Mouse (Mus musculus) embryo, embryonic 10.5 days (tissue): ENCODE data around the gene Dgki.

Source experiments
- DNase-seq: peaks from one replicate; pipeline ENCODE4 v3.0.0-alpha.2; 2015; ENCODE audit warnings: low spot score

Gene Dgki

DNA sequence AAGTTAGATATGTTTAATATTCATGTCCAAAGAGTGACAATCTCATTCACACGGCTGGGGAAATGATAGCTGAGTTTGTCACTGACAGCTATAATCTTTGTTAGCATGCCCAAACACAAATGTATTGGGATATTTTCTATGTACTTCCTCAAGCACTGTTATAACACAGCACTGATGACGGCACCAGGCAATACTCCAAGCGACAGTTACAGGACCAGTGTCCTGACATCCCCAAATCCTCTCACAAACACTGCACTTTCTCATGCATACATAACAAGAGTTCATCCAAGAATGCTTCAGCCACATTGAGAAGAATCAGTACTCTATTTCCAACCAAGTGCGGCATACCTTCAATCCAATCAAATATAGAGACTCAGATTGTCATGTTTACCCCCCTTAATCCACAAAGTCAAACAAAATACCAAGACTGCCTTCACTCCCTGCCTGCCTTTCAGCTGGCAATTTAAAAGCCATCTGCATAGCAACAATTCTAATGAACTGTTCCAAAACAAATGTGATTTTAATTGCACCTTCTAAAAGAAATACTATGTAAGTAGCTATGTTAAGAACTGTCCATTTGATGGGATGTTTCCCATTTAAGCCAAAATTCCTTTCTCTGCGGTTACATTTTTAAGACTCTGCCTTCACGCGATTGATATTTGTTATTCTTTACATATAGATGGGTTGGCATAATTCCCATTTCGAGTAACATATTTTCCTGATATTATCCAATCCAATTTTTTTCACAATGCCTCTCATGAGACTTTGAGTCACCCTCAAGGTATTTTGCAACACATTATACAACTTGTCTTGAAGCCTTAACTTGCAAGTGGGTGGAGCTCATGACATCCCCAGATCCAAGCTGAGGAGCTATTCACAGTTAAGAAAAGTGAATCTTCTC, 273.4 kb downstream of the Dgki start:
- DNase-seq: no peak

GRCm38 (mm10) chr6:37016046-37016445, 283.9 kb downstream of the Dgki start:
- peak; percentile 14 for DNase-seq

DNA sequence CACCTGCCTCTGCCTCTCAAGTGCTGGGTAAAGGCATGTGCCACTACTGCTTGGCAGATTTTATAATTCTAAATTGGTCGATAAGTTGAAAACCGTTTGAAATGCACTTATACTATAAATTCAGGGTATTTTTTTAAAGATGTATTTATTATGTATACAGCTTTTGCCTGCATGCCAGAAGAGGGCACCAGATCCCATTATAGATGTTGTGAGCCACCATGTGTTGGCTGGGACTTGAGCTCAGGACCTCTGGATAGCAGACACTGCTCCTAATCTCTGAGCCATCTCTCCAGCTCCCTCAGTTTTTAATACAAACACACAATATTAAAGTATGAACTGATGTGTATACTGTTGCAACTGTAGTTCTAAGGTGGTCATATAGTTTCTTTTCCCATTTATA, 288.4 kb downstream of the Dgki start:
- DNase-seq: no peak

DNA sequence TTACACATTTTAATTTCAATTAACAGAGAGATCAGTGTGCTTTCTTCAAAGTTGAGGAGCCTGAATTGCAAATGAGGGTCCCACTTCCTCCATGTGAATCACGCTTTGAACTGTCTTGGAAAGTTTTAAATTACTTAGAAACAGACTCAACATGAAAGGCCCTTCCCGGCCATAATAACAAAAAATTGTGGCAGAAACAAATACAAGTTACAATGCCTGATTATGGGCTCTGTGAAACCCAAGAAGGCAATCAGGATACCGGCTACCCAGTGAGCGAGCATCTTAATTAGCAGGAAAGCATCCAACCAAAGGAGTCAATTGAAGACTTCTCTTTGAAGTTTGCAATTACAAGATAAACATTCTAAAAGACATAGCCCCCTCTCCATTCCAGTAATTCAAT, 292.4 kb downstream of the Dgki start:
- peak; percentile 10 for DNase-seq

DNA sequence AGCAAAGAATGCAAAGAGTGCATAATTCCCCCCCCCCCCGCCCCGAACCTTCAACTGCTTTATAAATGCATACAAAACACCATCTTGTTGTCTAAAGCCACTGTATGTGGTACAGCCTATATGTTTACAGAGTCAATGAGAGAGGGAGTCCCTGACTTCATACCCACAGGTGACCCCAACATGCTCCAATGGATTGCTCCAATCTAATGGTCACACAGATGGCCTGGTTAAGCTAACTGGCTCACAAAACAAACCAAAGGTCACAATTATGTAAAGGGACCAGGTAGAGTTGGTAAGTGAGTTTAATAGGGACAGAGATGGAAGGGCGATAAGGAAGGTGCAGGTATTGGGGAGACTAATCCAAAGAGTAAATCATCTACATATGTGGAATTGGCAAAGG, 295.1 kb downstream of the Dgki start:
- DNase-seq: no peak

- no peak for DNase-seq
Observed at GRCm38 (mm10) chr6:37003235-37003634, 296.7 kb downstream of the Dgki start.

GRCm38 (mm10) chr6:36998942-36999341, 301.0 kb downstream of the Dgki start:
- DNase-seq: no peak

DNA sequence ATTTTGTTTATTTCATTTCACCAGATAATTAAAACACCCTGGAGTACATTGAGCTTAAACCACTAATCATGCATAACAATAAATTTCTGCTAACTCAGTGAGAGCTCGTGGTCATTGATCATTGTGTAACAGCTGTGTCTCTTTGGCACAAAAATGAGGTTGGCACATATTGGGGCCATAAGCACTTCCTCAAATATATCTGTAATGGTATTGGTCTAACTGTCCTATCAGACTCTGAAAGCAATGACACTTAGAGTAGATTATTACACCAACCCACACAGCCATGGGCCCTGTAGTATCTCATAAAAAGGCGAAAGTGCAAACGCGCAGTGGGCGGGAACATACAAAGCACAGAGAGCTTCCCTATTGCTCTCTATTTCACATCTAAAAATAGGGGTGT, 305.7 kb downstream of the Dgki start:
- no peak for DNase-seq

GRCm38 (mm10) chr6:36990186-36990585, 309.8 kb downstream of the Dgki start:
- DNase-seq: no peak

DNA sequence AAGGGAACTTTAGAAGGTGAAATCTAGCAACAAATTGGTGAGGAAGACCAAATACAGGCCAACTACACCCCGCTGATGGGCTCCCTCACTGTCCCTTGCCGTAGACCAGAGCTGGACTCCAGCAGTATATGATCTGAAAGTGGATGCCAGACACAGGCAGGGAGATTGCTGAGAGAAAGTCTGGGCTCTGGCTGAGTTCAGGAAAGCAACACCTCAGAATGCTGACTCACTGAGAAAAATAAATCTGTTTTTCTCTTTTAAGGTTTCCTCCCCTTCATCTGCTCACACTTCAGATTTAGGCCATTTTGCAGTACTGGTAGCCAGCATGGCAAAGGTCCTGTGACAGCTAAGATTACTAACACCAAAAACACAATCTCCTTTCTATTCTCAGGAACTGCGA, 311.2 kb downstream of the Dgki start:
- DNase-seq: no peak

- no peak for DNase-seq
Observed at GRCm38 (mm10) chr6:36981646-36982045, 318.3 kb downstream of the Dgki start.

DNA sequence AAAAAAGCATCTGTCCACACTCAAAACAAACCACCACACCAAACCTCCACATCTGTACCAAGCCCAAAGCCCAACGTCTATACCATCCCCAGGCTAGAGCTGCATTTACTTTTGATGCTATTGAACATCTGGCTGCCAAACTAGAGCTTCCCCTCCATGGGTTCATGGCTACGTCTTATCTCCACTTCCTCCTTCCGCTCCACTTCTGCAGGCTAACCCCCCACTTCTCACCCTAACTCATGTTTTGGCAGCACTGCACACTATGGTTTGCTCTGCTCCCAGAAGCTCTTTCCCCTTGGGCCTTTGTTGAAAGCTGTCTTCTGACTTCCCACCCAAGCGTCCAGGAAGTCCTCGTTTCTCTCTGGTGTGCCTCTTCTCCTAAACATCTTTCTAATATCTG, 319.5 kb downstream of the Dgki start:
- no peak for DNase-seq

DNA sequence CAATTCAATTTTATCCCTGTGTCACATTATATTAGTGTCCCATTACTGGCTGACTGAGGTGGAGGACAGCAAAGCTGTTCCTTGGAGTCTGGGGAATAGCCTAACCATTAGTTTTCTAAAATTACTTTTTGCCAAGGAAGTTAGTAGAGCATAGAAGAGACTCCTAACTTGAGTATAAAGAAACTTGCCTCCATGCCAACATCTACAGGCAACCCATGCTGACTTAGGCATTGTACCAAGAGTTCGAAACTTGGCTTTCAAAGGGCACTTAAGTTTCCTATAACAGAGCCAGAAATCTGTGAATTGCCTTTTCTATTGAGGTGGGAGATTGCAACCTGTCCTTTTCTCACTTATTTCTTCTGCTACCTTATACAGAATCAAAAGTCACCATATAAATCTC, 321.8 kb downstream of the Dgki start:
- no peak for DNase-seq

GRCm38 (mm10) chr6:36973096-36973495, 326.9 kb downstream of the Dgki start:
- no peak for DNase-seq

DNA sequence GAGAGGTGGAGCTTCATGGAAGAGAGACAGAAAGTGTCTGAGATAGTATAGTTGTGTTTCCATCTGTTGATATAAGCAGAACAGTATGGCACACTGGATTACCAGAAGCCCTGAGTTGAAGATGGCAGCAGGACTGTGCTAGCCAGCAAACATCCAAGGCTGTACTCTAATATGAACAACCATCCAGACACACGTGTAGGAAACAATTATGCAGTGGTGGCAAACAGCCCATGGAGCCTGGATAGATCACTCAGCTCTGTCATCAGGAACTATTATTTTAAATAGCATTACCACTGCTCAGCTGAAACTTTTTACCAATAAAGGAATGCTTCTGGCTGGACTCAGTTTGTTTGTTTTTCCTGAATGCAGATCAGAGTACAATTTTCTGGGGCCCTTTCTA, 327.5 kb downstream of the Dgki start:
- no peak for DNase-seq

- DNase-seq: no peak
Observed at GRCm38 (mm10) chr6:36969249-36969885, 330.6 kb downstream of the Dgki start.

GRCm38 (mm10) chr6:36960658-36961057, 339.3 kb downstream of the Dgki start:
- no peak for DNase-seq

DNA sequence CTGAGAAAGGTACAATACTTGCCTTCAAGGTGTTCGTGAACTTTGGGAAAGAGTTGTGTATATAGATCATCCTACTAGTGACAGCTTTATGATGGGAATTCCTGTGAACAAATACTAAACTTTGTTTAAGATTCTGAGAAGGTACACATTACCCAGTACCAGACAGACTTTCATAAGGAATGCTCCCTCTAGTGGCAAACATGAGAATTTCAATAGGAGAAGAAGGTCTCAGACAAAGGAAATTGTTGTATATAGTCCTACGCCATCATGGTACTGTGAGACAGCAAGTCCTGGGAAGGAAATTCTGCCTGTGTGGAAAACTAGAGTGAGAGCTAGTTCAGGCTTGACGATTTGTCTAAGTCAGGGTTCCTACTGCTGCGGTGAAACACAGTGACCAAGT, 344.7 kb downstream of the Dgki start:
- DNase-seq: peak; percentile 57

- no peak for DNase-seq
Observed at GRCm38 (mm10) chr6:36950648-36951047, 349.3 kb downstream of the Dgki start.

DNA sequence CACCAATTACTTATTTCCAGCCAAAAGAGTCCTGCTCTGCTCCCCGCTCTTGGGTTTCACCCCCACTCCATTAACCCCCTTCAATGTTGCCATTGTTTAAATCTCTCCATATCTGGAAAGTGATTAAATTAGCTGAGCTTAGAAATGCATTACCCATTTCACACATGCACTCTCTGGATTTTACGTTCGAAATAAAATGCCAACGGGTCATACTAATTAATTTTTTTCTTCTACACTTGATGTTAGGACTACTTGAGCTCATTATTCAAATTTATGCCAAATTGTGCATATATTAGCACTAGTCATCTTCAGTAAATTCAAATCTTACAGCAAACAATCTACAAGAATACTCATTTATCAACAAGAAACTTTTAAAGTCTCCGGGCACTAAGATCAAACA, 352.1 kb downstream of the Dgki start:
- no peak for DNase-seq

DNA sequence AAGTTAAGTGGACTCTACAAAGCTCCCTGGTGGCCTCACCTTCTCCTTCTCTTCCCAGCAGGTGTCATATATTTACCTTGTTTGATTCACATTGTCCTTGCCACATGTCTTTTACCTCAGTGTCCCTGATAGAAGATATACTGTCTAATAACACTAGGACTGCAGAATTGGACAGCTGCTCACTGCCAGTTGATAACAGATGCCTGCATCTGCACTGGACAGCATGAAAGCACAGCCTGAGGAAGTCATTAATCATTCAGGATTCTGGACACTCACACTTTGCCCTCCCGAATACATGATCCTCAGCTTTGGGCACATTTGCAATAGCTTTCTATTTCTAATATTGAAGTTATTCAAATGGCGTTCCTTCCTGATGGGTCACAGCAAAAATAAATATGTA, 362.5 kb downstream of the Dgki start:
- DNase-seq: peak; percentile 49

DNA sequence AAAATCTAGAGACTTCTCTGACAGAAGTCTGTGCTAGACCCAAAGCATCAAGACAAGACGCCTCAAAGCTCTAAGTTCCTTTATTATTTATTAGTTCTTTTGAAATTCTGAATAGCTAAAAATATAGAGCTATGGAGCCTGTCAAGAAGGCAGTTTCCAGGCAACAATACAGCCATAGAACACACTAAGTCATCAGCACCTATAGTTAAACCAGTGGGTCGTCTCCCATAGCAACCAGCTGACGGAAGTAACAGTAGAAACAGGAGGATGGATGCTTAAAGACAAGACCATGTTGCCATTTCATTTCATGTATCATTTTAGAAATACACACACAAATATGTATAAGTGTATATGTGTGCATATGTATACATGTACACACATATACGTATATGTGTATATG, 363.2 kb downstream of the Dgki start:
- no peak for DNase-seq

DNA sequence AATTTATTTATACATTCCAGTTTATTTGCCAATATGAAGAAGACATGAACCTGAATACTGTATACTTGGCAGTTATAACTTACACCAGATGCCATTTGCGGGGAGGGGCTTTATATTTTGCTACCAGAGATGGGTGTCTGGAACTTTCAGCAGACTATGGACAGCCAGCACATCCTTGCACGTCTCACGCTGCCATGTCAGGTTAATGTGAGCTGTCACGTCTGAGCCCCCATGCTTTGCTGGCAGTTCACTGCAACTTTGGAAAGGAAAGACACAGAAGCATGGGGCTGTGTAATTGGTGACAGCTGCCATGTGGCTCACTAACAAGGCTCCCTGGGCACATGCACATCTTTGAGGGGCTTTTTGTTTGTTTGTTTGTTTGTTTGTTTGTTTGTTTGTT, 368.5 kb downstream of the Dgki start:
- no peak for DNase-seq

- DNase-seq: no peak
Observed at GRCm38 (mm10) chr6:36929781-36930180, 370.2 kb downstream of the Dgki start.
